Mouse (Mus musculus) kidney, embryonic 14.5 days (tissue): ENCODE measurements around the gene Eif4ebp2. TPM values are rescaled to one million over a fixed set of nuclear protein-coding genes. Genes with fewer than 3 reads are reported as not detected.

Source experiments
- ATAC-seq: fragments of 200-750 bp; cut with Nextera tagmentation; 2 replicates; pipeline ENCODE4 v1.8.0; 2017; ENCODE audit warnings: moderate number of reproducible peaks, mild to moderate bottlenecking, moderate TSS enrichment, moderate library complexity; ENCODE audit not compliant: low FRiP score, low TSS enrichment
- H3K27ac ChIP-seq: fragments of 300-500 bp; sonication (generic); 2 replicates; pipeline ENCODE4 v1.5.1; 2014; ENCODE audit warnings: low read depth, mild to moderate bottlenecking, low read length, moderate library complexity, mixed read lengths
- H3K27me3 ChIP-seq: fragments of 300-500 bp; sonication (generic); 2 replicates; pipeline ENCODE4 v1.6.1; 2014; ENCODE audit warnings: mild to moderate bottlenecking, low read length; ENCODE audit not compliant: control insufficient read depth, insufficient read depth
- H3K36me3 ChIP-seq: fragments of 300-500 bp; sonication (generic); 2 replicates; pipeline ENCODE4 v1.6.1; 2014; ENCODE audit warnings: low read length, mixed read lengths; ENCODE audit not compliant: control insufficient read depth, insufficient read depth
- H3K4me1 ChIP-seq: fragments of 300-500 bp; sonication (generic); 2 replicates; pipeline ENCODE4 v1.6.1; 2014; ENCODE audit warnings: low read length, mixed read lengths; ENCODE audit not compliant: control insufficient read depth, insufficient read depth
- H3K4me2 ChIP-seq: fragments of 300-500 bp; sonication (generic); replicated peaks from 2 replicates; pipeline ENCODE4 v1.6.1; 2014; ENCODE audit warnings: low read depth, mild to moderate bottlenecking, low read length
- H3K4me3 ChIP-seq: fragments of 300-500 bp; sonication (generic); 2 replicates; pipeline ENCODE4 v1.5.1; 2014; ENCODE audit warnings: mild to moderate bottlenecking, low read length
- H3K9ac ChIP-seq: fragments of 300-500 bp; sonication (generic); 2 replicates; pipeline ENCODE4 v1.6.1; 2014; ENCODE audit warnings: low read depth, mild to moderate bottlenecking, low read length, moderate library complexity
- H3K9me3 ChIP-seq: fragments of 300-500 bp; sonication (generic); 2 replicates; pipeline ENCODE4 v1.6.1; 2016; ENCODE audit warnings: low read length; ENCODE audit not compliant: control insufficient read depth
- WGBS: fragments of 180-500 bp; shearing (Covaris S2); extraction: QIAGEN DNeasy Blood & Tissue Kit; methylation state at CpG from one replicate; pipeline ENCODE4 v1.1.7; 2014; 5-methylcytosine and 5-hydroxymethylcytosine counted together
- polyA plus RNA-seq: library from polyadenylated mRNA; unstranded; fragments of >200 nt; fragmentation: Nextera tagmentation; extraction: Ambion mirVana; gene quantifications from 2 replicates; pipeline ENCODE4 v1.2.1, GENCODE M21; 2014

Gene Eif4ebp2
- 54.4 and 61.9 TPM in 2 replicates for polyA plus RNA-seq

DNA sequence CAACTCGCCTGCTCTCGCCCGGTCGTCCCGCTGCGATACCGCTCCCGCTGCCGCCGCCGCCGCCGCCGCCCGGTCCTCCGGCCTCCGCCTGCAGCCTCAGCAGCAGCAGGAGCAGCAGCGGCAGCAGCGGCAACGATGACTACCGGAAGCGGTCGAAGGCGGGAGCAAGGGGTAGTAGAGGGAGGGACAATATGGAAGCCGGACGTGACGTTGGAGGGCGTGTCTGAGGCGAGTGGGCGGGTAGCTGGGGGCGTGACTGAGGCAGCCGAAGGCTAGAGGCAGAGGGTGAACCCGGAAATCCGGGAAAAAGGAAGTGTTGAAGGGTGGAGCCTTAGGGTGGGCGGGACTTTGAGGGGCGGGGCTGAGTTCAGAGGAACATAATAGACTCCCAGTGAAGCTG lies at the start of gene Eif4ebp2:
Eif4ebp2 (minus strand) TSS at position 17 of the 400 bp plus-strand sequence.
- Histone ChIP-seq H3K36me3 (peaks cover 8% of the 10 kb centered on the region), H3K4me3 (peak within 1 kb of the TSS; percentile 92), H3K9ac (peak within 1 kb of the TSS; percentile 95), H3K4me1 (peaks cover 16% of the 10 kb centered on the region; the same call in 1 of the 2 replicates), H3K9me3 (no peaks in the 10 kb centered on the region), H3K4me2 (peak within 1 kb of the TSS; percentile 56), H3K27me3 (no peaks in the 10 kb centered on the region), H3K27ac (peak within 1 kb of the TSS; percentile 39; the same call in 1 of the 2 replicates)
- WGBS: 1% methylated on average over 29 of the region's 36 CpGs
- ATAC-seq: peak; percentile 99

DNA sequence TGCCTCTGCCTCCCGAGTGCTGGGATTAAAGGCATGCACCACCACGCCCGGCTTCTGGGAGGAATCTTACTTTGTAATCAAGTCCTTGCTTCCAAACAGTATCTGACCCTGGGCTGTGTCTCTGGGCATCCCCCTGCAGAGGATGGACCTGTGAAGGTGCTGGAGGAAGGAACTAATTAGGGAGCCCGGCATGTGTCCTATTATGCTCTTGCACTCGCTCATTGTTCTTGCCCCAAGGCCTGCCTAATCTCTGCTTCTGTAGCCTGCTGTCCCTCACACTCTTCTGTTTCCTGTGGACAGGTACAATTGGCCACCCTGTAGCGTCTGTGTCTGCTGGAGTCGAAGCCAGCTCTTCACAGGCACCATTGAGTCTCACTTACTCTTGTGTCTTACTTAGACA lies 48.3 kb upstream of the Eif4ebp2 start:
- ATAC-seq: no peak
- Histone ChIP-seq H3K9ac (no peak overlapping the region), H3K4me1 (peaks cover 5% of the 10 kb centered on the region), H3K4me3 (no peak overlapping the region), H3K27ac (no peak overlapping the region), H3K36me3 (no peaks in the 10 kb centered on the region), H3K9me3 (no peaks in the 10 kb centered on the region), H3K4me2 (no peak overlapping the region), H3K27me3 (no peaks in the 10 kb centered on the region)
- 88% methylated on average over 7 of the region's 7 CpGs for WGBS

DNA sequence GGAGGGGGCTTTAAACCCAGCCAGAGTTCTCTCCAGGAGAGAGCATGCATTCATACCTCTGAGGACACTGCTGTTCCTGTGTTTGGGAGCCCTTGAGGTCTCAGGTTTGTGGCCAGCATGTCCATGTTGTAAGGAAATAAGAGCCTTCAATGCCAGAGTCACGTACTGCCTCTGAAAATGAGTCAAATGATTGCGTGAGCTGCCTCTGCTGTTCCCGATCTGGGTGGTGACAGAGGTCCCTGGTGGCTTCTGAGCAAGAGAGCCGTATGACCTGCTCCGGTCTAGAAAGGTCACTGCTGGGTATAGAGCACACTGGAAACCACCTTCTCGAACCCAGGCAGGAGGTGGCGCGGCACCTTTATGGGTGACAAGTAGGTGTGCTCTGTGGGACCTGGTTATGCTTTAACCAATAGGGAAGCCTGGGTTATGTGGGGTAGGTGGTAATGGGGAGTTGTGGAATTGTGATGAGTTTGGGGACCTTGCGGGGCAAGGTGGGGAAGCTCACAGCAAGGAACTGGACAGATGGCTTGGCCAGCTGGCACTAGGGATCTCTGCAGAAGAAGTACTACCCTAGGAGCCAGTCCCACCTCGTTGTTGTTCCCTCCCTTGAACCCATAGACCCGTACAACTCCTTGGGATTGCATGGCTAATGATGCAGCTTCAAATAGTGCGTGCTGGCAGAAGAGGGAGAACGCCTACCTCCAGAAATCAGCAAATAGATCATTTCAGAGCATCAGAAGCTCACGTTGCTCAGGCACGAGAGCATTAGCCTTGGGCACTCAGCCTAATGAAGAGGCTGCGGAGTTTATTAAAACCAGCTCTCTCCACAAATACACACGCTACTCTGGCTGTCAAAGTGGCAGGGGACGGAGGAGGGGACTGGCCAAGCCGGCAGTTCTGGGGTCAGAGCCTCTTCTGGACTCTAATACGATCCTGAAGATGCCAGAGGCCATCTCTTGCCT lies 47.3 kb upstream of the Eif4ebp2 start:
- Histone ChIP-seq H3K4me2 (no peak overlapping the region), H3K9me3 (no peaks in the 10 kb centered on the region), H3K4me1 (peaks cover 12% of the 10 kb centered on the region), H3K9ac (no peak overlapping the region), H3K27ac (no peak overlapping the region), H3K36me3 (no peaks in the 10 kb centered on the region), H3K27me3 (no peaks in the 10 kb centered on the region), H3K4me3 (no peak overlapping the region)
- ATAC-seq: no peak
- 73% methylated on average over 20 of the region's 20 CpGs for WGBS

DNA sequence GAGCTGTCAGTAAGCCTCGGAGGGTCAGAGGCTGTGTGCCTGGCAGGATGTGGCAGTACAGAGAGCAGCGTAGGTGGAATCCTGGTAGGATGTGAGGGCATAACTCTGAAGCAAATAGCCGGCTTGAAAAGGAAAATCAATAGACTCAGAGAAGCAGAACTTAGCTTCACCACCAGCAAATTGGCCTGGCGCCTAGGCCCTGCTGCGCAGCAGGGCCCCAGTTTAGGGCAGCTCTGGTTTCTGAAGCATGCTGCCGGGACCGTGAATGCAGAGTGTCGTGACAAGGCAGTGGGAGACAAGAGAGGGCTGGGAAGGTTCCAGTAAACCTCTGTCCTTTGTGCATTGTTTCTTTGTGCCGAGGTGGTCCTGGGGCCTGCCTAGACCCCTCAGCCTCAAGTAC lies 43.8 kb upstream of the Eif4ebp2 start:
- H3K4me1 ChIP-seq: peaks cover 12% of the 10 kb centered on the region
- no peak overlapping the region for H3K4me2 ChIP-seq
- 37% methylated on average over 9 of the region's 9 CpGs for WGBS
- no peak for ATAC-seq
- H3K27me3 ChIP-seq: no peaks in the 10 kb centered on the region
- H3K27ac ChIP-seq: peak overlapping the region; percentile 57; the same call in 1 of the 2 replicates
- H3K36me3 ChIP-seq: no peaks in the 10 kb centered on the region
- no peaks in the 10 kb centered on the region for H3K9me3 ChIP-seq
- H3K9ac ChIP-seq: no peak overlapping the region
- no peak overlapping the region for H3K4me3 ChIP-seq

DNA sequence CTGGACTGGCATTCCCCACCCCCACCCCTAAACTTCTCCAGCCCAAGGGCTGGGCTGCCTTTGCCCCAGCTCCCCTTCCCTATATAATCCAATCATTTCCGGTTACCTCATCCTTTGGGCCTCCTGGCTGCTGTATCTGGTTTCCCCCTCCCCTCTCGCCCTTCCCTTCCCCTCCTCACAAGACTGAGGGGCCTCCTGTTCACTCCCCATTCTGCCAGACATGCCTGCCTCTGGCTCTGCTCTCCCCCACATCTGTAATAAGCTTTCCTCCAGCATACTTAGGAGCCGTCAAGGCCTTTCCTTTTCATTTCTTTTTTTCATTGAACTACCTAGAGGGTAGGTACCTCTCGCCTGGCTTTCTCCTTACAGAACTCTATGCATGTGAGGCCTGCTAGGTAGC lies 43.0 kb upstream of the Eif4ebp2 start:
- H3K4me1 ChIP-seq: peaks cover 12% of the 10 kb centered on the region
- no peak overlapping the region for H3K4me3 ChIP-seq
- H3K27me3 ChIP-seq: no peaks in the 10 kb centered on the region
- no peak overlapping the region for H3K9ac ChIP-seq
- H3K4me2 ChIP-seq: no peak overlapping the region
- 30% methylated on average over 4 of the region's 4 CpGs for WGBS
- no peaks in the 10 kb centered on the region for H3K9me3 ChIP-seq
- peak; percentile 44; the same call in 1 of the 2 replicates for ATAC-seq
- peak overlapping the region; percentile 57 for H3K27ac ChIP-seq
- no peaks in the 10 kb centered on the region for H3K36me3 ChIP-seq

DNA sequence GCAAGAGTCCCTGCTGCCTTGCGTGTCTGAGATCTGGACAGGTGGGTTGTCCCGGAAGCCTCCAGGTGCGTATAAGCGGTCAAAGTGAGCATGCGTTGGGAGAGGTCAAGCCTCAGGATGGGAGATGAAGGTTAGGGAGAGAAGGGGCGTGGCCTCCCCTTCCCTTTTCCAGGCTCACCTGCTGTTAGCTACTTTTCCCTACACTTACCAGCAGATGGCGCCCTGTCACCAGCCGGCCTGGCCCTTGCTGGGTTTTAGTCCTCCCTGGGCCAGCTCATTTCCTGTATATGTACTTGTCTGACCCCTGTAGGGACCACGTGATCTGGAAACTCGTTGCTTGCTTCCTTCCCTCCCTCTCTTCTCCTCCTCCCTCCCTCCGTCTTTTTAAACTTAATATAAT lies 39.6 kb upstream of the Eif4ebp2 start:
- H3K4me3 ChIP-seq: no peak overlapping the region
- H3K9ac ChIP-seq: no peak overlapping the region
- 9% methylated on average over 11 of the region's 11 CpGs for WGBS
- peaks cover 12% of the 10 kb centered on the region for H3K4me1 ChIP-seq
- ATAC-seq: peak; percentile 43
- no peak overlapping the region for H3K27ac ChIP-seq
- H3K27me3 ChIP-seq: no peaks in the 10 kb centered on the region
- no peaks in the 10 kb centered on the region for H3K36me3 ChIP-seq
- no peaks in the 10 kb centered on the region for H3K9me3 ChIP-seq
- no peak overlapping the region for H3K4me2 ChIP-seq

DNA sequence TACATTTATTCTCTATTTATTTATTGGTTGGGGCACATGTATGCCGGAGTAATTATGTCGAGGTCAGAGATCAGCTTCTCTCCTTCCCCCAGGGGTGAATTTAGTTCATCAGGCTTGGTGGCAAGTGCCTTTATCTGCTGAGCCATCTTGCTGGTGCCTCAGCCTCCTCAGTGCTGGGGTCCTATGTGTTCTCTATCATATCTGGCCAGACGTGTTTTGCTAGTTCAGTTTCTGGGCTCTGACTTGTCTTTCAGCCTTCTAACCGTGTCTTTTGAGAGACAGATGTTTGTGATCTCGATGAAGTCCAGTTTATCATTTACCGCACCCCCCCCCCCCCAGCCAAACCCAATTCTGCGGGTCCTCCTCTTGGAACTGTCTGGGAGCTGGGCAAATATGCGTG lies 39.1 kb upstream of the Eif4ebp2 start:
- no peak overlapping the region for H3K27ac ChIP-seq
- H3K4me1 ChIP-seq: peaks cover 12% of the 10 kb centered on the region
- H3K36me3 ChIP-seq: no peaks in the 10 kb centered on the region
- ATAC-seq: no peak
- WGBS: 41% methylated on average over 8 of the region's 8 CpGs
- H3K27me3 ChIP-seq: no peaks in the 10 kb centered on the region
- H3K4me2 ChIP-seq: no peak overlapping the region
- H3K4me3 ChIP-seq: no peak overlapping the region
- no peaks in the 10 kb centered on the region for H3K9me3 ChIP-seq
- no peak overlapping the region for H3K9ac ChIP-seq

DNA sequence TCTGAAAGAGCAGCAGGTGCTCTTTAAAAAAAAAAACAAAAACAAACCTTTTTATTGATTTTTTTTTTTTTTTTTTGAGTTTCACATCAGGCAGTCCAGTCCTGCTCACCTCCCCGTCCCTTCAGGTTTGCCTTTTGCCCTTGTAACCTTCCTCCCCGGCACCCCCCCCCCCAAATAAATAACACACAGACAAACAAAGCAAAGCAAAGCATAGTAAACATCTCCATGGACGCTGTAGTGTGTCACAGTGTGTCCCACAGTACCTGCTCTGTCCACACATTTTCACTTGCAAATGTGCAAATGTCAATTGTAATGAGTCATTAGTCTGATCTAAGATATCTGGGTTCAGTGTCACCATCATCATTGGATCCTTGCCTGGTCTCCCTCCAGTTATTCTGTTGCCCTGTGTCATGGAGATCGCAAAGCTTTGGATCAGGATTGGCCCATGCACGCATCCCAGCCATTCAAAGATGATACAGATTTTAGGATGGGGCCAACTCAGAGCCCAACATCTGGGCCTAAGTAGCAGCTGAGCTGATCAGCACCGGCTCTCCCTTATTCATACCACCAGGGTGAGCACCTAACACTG lies 36.2 kb upstream of the Eif4ebp2 start:
- no peaks in the 10 kb centered on the region for H3K4me1 ChIP-seq
- 81% methylated on average over 6 of the region's 6 CpGs for WGBS

More for the DNA sequence above, 36.2 kb upstream of the Eif4ebp2 start:
- no peaks in the 10 kb centered on the region for H3K9me3 ChIP-seq
- H3K27ac ChIP-seq: no peak overlapping the region
- no peak for ATAC-seq
- no peaks in the 10 kb centered on the region for H3K27me3 ChIP-seq
- no peaks in the 10 kb centered on the region for H3K36me3 ChIP-seq
- no peak overlapping the region for H3K9ac ChIP-seq
- no peak overlapping the region for H3K4me3 ChIP-seq
- no peak overlapping the region for H3K4me2 ChIP-seq
